Mouse (Mus musculus) v-Abl transformed pro-B cells (cell line): ENCODE results near the gene Atg7.

Source experiments
- in situ Hi-C, 2 experiments: fragments of 400-800 bp; cut with MboI; formaldehyde crosslinking; loops; one replicate each; pipeline ENCODE4 v1.15.1; 2025; ENCODE audit not compliant: unreplicated experiment in 2 of 2

Atg7 gene

DNA sequence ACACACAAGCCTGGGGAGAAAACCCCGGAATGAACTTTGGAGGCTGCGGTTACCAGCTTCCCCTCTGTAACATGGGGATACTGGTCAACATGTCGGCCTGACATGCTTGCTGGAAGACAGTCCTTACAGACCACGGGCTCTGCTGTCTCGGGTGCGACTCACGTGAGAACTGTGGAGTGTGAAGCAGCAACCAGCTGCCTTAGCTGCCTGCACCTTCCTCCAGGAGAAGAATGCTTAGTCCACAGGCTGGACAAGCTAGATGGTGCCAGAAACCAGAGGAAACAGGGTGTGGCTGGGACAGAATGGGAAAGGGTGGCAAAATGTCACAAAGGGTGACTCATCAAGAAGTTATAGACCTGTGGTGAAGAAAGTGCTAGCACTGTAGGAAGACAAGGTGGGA lies 197.1 kb downstream of the Atg7 start:
- in situ Hi-C loops: no loop called here

DNA sequence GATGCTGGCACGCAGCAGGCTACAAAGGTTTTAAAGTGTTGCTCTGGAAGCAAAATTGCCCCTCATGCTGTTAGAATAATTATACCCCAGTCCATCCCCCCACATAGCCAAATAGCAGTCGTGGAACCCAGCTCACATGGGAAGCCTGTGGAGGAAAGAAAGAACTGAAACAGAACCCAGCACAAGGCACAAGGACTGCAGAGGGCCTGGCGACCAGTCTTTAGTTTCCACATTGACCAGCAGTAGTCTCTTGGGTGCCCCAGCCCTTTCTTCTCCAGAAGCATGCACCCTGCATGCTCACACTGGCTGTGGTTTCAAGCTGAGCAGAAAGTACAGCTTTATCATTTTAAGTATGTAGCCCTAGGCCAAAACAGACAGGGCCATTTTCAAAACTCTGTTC lies 199.2 kb downstream of the Atg7 start:
- in situ Hi-C loops: no loop called here

DNA sequence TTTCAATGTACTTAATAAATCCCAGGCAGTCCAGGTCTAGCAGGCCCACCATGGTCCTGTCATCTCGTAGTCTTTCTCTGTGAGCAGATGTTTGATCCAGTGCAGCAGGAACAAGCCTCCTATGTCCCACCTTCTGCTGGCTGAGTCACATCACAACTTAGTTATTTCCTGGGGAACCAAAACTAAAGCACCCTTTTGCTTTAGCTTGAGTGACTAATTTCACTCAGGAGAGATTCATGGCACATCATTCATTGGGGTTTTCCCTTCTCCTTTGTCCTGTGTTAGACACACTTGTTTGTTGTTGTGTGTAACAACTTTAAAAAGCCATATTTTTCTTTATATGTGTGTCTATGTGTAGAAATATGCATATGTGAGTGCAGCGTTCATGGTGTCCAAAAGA lies 200.0 kb downstream of the Atg7 start:
- in situ Hi-C loops: no loop called here

DNA sequence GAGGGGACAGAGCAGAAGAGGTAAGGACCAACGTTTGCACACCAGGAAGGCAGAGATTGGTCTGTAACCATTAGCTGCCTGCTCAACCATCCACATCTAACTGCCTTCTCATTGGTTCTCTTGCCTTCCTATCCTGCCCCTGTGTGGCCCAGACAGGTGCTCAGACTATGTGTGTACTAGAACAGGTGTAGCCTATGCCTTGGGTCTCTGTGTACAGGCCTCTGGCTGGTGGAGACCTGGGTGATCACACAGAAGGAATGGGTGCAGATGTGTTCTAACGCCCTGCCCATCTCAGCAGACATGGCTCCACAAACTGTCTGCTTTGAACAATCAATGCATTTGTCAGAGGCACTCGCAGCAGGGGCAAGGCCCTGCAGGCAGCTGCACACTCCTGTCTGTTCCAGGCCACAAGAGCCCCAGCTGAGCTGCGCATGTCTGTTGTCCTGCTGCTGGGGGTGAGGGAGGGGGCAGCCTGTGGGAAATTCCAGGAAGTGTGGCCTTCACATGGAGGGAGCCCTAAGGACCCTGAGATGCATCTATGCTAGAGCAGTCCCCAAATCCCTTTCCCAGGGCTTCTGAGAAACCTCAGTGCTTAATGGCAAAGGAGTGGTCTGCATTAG lies 203.4 kb downstream of the Atg7 start:
- in situ Hi-C loops: no loop called here

DNA sequence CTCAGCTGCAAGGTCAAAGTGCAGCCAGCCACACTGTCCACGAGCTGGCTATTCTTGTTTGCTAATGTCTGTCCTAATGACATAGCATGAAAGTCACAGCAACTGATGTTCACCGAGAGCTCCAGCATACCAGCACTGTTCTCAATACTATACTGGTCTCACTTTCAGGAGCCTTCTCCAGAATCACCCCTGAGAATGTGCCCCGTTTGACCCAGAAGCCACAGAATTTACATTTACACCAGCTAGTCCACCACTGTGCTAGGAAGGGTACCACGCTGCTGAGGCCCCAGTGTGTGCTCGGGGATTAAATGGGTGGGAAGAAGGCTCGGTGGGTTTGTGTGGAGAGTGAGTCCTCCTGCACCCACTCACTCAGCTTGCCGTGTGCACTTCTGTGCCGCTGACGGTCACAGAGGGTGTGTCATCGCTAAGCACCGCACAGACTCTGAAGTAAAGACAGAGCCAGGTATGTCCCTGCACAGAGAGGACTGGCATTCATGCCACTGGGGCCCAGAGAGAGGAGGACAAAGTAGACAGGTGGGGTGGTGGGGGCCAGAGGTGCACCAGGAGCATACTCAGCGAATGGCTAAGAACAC lies 204.8 kb downstream of the Atg7 start:
- in situ Hi-C loops: no loop called here

DNA sequence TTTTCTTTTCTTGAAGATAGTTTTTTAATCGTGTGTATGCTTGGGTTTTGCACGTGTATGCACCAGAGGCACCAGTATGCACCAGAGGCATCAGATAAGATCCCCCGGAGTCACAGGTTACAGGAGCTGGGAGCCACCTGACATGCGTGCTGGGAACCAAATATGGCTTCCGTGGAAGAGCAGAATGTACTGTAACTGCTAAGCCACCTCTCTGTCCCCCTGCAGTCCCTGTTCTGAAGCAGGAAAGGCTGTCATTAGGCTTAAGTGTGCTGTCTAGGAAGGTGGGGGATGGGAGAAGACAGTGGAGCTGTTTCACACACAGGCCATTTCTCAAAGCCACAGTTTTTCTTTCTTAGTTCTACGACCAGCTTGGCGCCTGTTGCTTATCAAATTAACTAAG lies 205.9 kb downstream of the Atg7 start:
- in situ Hi-C loops: no loop called here

DNA sequence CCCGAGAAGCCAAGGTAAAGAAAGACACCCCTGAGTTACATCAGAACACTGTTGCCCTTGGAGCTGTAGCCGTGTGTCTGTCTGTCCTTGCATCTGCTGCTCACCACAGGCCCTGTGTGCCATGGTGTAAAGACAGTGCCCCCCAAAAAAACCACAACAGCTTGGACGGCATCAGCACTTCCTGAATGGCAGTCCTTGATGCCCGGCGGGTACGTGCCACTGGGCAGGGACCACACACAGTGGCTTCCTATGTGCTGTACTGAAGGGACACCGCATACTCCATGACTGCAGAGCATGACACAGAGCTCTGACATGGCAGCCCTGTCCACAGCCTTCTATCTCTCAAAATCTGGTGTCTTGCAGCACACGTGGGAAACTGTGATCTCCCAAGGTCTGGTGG lies 206.9 kb downstream of the Atg7 start:
- in situ Hi-C loops: no loop called here

DNA sequence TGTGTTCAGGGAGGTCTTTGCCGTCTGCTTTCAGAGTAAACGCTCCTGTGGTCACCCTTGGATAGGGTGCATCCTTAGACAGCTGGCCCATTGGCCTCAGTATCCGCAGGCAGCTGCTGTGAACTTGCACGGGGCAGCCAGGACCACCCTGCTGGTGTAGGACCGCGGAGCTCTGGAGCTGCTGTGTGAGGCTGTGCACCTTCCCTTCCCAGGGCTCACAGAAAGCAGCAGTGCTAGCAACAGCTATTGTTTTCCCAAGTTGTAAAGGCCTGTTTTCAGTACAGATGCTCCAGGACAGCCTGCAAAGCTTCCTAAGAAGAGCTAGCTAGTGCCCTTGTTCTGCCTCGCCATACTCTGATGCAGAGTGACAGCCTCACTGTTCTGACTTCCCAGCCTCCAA lies 208.8 kb downstream of the Atg7 start:
- in situ Hi-C loops: no loop called here

DNA sequence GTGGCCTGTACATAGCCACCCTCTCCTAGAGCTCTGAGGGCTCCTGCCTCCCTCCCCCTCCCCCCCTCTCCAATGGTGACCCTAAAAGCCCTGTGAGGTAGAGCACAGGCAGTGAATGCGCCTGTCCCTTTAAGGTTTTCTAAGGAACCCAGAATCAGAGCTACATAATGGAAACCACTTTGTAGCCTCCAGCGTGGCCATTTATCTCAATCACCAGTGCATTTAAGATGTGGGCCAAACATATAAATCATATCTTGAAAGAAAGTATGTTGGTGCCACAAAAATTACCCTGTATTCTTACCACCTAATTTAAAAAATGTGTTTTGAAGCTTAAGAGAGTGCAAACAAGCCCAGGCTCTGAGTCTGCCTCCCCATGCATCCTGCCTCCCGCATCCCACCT lies 209.8 kb downstream of the Atg7 start:
- in situ Hi-C loops: no loop called here

DNA sequence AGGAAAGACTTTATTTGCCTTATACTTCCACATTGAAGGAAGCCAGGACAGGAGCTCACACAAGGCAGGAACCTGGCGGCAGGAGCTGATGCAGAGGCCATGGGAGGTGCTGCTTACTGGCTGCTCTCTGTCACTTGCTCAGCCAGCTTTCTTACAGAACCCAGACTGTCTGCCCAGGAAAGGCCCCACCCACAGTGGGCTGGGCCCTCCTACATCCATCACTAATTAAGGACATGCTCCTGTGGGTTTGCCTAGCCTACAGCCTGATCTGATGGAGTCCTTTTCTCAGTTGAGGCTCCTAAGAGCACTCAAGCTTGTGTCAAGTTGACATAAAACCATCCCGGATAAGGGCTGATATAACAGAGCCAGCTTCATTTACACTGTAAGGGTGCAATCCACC lies 211.5 kb downstream of the Atg7 start:
- in situ Hi-C loops: no loop called here

DNA sequence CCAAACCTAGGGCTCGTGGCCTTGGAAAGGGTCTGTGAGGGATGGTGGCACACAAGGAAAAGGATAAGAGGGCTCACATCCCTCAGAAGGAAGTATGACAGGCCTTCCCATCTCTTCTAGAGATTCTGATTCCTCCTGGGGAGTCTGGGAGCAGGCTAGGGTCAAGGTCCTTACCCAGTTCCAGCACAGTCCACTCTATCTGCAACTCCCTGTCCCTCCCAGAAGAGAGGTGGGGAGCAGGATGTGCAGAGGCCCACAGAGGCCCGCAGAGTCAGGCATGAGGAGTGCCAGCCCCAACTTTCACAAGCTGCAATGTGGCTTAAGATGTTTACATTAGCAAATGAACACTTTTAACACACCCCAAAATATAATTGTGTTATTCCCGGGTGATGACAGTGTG lies 212.7 kb downstream of the Atg7 start:
- in situ Hi-C loops: no loop called here

DNA sequence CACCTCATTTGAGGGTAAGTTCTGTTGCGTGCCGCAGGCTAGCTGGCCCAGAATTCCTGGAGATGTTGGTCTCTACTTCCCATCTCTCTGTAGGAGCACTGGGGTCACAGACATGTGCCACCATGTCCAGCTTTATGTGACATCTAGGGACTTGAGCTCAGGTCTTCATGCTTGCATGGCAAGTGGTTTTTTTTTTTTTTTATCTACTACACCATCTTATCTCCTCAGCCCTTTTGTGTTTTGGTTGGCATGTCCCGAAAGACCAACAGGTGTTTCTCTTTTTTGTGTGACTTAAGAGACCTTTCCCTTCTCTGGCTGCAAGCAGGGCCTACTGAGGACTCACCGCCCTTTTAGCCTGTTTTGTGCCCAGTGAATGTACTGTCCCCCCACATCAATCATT lies 213.6 kb downstream of the Atg7 start:
- in situ Hi-C loops: no loop called here

DNA sequence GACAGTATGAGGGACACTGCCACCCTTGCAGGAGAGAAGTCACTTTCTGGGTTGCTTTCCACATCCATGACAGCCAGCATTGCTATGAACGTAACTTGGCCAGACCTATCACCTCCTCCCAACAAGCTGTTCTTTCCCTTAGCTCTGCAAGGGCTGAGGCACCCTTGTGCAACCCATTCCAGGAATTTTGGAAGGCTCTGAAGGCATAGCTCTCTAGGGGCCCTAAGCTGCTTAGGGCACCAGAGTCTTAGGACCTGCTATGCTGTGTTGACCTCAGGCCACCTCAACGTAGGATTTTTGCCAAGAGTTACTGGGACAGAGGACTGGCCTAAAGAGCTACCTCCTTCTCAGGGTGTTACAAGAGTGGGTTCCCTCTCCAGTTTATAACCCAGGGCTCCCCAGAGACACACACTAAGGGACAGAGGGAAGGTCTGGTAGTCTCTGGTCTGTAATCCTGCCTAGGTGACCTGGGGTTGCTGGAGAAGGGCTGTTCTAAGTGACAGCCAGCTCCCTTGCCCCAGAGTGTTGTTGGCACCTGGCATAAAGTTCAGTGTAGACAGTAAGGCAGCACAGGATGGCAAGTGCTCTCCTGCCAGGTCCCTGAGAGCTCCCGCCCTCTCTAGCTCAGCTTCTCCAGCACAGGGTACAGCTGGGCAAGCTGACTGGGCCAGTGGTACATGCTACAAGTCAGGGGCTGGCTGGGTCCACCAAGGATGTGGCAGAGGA lies 215.3 kb downstream of the Atg7 start:
- in situ Hi-C loops: no loop called here

DNA sequence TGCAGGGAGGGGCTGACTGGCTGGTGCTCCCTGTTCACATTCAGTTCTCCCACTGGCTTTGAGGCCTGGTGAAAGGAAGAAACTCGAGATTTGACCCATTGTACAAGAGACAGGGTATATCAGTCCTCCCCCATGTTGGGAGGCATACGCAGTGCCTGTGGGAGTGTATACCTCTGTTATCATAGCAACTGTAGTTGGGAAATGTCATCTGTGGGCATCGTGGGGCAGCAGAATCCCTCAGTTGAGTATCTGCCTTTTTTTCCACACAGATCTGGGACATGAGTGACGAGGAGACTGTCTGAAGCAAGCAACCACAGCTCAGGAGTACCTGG lies 215.8 kb downstream of the Atg7 start:
- in situ Hi-C loops: no loop called here

DNA sequence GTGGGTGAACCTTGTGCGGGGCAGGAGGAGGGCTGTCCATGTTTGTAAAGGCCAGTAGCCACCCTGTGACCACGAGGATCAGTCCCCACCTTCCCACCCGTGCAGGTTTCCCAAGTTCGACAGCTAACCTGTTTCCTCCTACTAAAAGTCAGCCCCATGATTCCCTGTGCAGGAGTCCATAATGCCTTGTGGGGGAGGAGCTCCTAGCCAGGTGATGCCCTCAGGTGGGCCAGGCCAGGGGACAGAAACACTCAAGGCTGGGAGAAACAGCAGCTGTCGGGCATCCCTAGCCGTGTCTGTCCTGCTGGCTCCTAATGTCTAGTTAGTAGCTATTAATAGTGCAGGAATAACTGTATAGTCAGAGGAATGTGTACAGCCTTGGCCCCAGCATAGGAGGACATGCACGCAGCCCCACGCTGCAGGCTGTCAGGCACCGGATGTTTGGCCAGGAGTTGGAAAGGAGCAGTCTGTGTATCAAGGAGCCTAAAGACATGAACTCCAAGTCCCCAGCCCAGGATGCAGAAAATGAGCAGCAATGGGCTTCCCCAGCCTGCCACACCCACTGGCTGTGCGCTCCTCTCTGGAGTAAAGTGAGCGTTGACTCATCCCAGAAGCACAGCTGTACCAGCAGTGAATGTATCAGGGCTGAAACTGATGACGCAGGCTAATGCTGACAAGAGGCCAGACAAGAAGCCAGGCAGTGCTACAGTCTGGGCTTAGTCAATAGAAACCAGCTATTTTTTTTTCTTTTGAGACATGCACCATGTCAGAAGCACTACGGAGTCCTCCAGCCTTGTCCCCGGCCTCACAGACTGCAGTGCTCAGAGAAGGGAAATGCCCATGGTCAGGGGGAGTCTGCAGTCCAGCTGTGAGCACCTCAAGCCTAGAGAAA lies 218.0 kb downstream of the Atg7 start:
- in situ Hi-C loops: no loop called here

DNA sequence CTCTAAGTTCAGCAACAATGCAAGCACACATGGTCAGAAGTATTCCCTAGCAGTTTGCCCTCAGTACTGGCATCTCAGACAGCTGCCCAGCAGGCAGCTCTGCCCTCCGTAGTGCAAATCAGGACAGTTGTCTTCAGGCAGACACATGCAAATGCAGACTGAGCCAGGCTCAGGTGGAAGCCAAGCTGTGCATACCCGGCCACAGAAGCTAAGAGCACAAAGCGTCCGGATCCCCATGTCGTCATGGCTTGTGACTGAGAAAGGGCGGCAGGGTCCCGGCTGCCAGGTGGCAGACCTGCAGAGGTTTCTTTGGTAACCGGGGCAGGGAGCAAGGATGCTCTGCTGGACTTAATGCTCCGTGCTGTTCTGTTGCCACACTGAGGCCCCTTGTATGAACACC lies 218.7 kb downstream of the Atg7 start:
- in situ Hi-C loops: no loop called here

DNA sequence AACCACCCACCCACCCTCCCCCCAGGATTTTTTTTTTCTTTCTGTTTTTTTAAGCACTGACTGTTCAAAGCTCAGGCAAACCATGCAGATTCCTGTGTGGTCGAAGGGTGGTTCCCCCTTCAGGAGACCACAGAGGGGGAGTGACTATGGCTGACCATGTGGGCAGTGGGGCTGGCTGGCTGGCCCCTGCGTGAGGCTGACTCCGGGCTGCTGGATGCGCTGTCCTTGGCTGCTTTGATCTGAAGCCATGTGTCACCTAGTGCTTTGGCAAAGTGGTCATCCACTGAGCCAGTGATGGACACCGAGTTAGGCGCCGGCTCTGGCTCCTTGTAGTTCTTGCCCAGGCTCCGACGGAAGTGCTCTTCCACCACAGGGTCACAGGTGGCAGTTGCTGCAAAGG lies 219.1 kb downstream of the Atg7 start:
- in situ Hi-C loops: no loop called here

DNA sequence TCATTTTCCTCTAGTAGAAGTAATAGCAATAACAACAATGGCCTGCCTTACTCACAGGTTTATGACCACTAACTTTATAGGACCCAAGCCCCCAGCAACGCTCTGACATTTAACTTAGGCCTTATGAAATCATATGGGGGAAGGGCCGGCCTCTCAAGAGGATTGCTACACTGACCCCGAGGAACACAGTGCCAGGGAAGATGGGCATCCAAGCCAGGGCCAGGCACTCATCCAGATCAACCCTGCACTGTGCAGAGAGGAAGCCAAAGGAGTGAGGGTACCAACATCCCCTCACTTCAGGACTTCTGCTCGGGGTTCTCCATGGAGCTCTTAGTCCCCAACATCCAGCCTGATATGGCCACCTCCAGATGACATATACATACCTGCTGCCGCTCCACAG lies 220.6 kb downstream of the Atg7 start:
- in situ Hi-C loops: no loop called here

DNA sequence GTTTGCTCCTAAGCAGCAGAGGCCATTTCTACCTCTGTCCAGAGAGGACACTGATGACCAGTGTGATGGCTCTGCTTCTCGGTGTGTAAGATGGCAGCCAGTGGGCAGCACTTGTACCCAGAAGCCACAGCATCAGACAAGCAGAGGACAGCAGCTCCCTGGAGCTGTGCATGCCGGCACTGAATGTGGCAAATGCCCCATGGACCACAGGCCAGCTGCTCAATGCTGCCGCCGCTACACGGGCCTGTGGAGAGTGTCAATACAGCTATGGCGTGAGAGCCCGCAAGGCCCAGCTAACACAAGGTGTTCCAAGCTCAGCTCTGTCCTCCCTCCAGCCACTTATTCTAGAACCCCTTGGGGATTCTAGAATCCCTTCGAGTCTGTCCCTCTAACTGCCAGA lies 221.5 kb downstream of the Atg7 start:
- in situ Hi-C loops: no loop called here

DNA sequence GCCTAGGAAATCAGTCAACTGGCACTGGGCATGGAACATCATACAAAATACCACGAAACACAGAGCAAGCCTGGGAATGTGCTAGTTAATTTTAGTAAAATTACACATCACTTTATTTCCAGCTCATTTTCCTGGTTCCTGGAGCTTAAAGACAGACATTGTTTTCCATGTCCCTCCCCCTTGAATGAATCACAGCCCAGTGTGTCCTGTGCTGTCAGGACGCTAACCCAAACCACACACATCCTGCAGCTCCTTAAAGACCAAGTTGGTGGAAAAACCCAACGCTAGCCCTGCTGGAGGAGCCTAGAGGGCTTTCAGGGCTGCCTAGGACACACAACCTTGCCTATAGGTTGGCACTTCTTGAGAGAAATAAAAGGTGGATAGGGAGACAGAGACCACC lies 223.2 kb downstream of the Atg7 start:
- in situ Hi-C loops: no loop called here

DNA sequence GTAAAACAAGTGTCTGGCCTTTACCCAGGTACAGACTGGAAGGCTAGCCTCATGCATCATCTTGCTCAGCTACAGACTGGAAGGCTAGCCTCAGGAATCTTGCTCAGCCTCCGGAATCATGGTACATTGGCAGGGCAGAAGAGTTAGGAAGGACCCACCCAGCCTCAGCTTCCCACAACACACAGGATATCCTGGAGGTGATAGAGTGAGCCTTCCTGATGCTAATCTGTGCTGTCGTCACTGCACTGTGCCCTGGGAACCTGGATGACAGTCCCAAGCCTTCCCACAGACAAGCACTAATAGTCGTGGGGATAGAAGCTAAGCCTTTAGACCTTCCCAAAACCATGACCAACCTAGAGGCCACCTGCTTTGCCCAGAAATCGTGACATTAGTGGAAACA lies 223.7 kb downstream of the Atg7 start:
- in situ Hi-C loops: no loop called here

DNA sequence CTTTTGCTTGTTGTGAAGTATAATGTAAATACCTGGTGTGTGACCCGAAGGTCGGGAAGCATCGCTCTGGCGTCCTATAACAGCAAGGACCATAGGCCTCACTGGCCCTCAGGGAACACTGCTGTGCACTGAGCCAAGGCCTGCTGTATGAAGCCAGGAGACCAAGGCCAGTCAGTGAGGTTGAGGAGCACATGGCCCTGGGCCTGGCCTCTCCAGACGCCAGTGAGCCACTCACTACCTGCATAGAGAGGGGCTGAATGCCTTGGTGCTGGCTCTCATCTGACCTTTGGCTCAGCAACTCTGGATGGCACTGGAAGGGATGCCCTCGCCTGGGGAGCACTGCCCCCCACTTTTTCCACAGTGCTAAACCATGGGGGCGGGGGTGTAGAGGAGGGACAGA lies 225.8 kb downstream of the Atg7 start:
- in situ Hi-C loops: no loop called here
